Mouse (Mus musculus): ENCODE results near the gene Gm13119. TPM values are rescaled to one million over a fixed set of nuclear protein-coding genes. Genes with fewer than 3 reads are reported as not detected.
"Not testable (repeated sequence)": the region's sequence is repeated elsewhere in the genome, so short reads cannot be mapped to it uniquely, and the experiment has no call there.

The Gm13119 gene
- not detected for total RNA-seq (2021)
- long read RNA-seq, experiment 1 = 0 reads
- long read RNA-seq, experiment 2 = 0 reads

GRCm38 (mm10) chr4:144357642-144358041, at the start of gene Gm13119:
TSS of gene Gm13119 (plus strand) at chr4:144357942.
- not testable (repeated sequence) for H3K4me3 ChIP-seq; H3K27ac ChIP-seq; DNase-seq (ENCODE audit: low spot score in 2 of 2)

GRCm38 (mm10) chr4:144312666-144313460, 44.9 kb upstream of the Gm13119 start:
- not testable (repeated sequence) for H3K27ac ChIP-seq; H3K4me3 ChIP-seq; DNase-seq (ENCODE audit: low spot score in 2 of 2)

- not testable (repeated sequence) for DNase-seq (ENCODE audit: low spot score in 2 of 2); H3K4me3 ChIP-seq; H3K27ac ChIP-seq
These were observed 27.8 kb upstream of the Gm13119 start, which contains the start of gene Gm13128 for GRCm38 (mm10) chr4:144329949-144330348. TSS of gene Gm13128 (plus strand) at chr4:144330249.

DNA sequence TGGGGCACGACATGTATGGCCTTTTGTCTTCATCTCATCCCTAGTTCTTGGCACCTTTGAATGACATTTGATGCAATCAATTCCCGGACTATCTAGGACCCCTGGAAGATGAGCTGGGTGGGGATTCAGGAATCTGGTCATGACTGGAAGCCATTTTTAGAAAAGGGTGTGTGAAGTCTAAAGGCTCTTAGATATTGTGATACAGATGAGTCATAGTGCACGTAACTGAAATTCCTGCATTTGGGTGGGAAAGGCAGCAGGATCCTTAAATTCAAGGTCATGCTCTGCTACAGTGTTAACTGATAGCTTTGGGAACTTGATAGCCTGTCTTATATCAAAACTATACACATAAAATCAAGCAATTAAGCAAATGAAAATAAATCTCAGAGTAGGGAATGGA, 21.9 kb upstream of the Gm13119 start:
- H3K4me3 ChIP-seq; DNase-seq (ENCODE audit: low spot score in 2 of 2); H3K27ac ChIP-seq: not testable (repeated sequence)

DNA sequence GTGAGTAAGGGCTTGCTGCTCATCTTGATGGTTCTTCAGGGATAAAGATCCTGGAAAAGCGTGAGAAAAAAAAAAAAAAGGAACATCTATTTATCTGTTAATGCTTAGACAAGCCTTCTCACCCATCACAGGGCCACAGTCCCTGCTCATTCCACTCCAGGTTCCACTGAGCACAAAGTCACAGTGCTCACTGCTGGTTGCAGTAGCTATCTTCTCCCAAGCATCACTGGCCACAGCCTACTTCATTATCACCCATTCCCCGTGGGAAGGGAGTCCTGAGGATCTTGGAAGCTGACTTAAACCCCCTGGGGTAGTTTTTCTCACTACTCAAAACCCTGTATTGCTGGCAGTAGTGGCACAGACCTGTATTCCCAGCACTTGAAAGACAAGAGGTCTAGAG, 20.2 kb downstream of the Gm13119 start, which contains the start of gene Pramef20:
Pramef20 (minus strand) TSS at position 23 of the 400 bp plus-strand sequence.
- no peak for TF ChIP-seq CTCF (conservative IDR thresholded peaks at IDR 0.05)

GRCm38 (mm10) chr4:144396316-144396715, 38.6 kb downstream of the Gm13119 start:
- Histone ChIP-seq H3K4me3 (no peak overlapping the region), H3K27ac (no peak overlapping the region)
- TF ChIP-seq CTCF (conservative IDR thresholded peaks at IDR 0.05) = no peak
- DNase-seq (ENCODE audit: low spot score in 2 of 2) = no peak

More for the DNA sequence above, 20.2 kb downstream of the Gm13119 start, which contains the start of gene Pramef20:
- H3K27ac ChIP-seq = no peak within 1 kb of the TSS
- no peak for DNase-seq (ENCODE audit: low spot score in 2 of 2)
- H3K4me3 ChIP-seq = no peak within 1 kb of the TSS

DNA sequence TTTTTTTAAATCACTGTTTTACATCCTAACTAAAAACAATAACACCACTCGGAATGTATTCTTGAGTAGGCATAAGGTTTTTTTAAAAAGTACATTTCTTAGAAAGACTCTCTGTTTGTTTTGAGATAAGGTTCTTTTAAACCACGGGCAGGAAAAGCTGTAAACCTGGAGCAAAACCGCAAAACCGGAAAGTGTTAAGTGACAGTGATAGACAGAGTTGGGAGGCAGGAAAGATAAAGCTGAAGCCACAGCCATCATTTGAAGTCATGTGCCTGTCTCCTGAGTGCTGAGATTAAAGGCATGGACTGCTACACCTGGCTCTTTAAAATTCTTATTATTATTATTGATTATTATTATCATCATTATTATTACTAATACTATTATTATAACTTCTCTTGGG, 45.0 kb downstream of the Gm13119 start:
- TF ChIP-seq CTCF (conservative IDR thresholded peaks at IDR 0.05) = no peak

DNA sequence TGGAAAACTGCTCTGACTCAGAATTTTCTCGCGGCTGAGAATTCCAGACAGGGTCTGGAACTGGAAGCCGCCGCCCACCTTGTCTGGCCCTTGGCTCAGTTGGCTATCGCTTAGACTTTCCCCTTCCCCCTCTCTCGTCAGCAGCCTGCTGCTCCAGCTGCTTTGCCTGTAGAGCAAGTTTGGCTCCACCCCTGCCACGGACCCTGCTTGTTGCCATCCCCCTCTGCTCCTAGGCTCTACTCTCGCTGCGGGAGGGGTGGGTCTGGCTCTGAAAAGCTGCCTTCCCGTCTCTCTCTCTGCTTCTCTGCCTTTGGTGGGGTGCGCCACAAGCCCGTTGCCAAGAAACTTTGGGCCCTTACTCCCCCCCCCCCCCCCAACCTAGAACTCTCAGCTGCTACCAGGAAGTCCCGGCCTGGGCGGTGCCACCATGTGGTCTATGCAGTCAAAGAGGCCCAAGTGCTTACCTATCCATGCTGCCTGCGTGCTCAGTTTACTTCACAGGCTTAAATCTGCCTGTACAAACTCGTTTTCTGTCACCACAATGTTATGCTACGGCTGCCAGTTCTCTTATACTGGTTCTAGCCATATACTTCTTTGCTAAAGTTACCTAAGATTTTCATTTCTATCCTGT, 46.8 kb downstream of the Gm13119 start:
- no peak for TF ChIP-seq CTCF (conservative IDR thresholded peaks at IDR 0.05)
- no peak for DNase-seq (ENCODE audit: low spot score in 2 of 2)
- no peak overlapping the region for H3K27ac ChIP-seq
- H3K4me3 ChIP-seq = no peak overlapping the region

More for the DNA sequence above, 45.0 kb downstream of the Gm13119 start:
- H3K27ac ChIP-seq = no peak overlapping the region
- no peak for DNase-seq (ENCODE audit: low spot score in 2 of 2)
- H3K4me3 ChIP-seq = no peak overlapping the region

- no peak for TF ChIP-seq CTCF (conservative IDR thresholded peaks at IDR 0.05)
- H3K27ac ChIP-seq = no peak overlapping the region
- DNase-seq (ENCODE audit: low spot score in 2 of 2) = no peak
- no peak overlapping the region for H3K4me3 ChIP-seq
These were observed 48.5 kb downstream of the Gm13119 start for GRCm38 (mm10) chr4:144406261-144406660.

GRCm38 (mm10) chr4:144408290-144408689, 50.5 kb downstream of the Gm13119 start, which contains the start of gene Pramef12:
TSS of gene Pramef12 (minus strand) at chr4:144408464.
- no peak within 1 kb of the TSS for H3K4me3 ChIP-seq
- no peak for DNase-seq (ENCODE audit: low spot score in 2 of 2)
- no peak for TF ChIP-seq CTCF (conservative IDR thresholded peaks at IDR 0.05)
- H3K27ac ChIP-seq = no peak within 1 kb of the TSS

Other genes with a start within 250 kb of the Gm13119 start
- not detected for gene Oog3, start 195.3 kb upstream of the Gm13119 start, total RNA-seq (2021)
- gene Oog2, start 167.2 kb upstream of the Gm13119 start, total RNA-seq (2021) = not detected
- not detected for gene C87977, start 144.6 kb upstream of the Gm13119 start, total RNA-seq (2021)
- not detected for gene Pramel5, start 77.5 kb upstream of the Gm13119 start, total RNA-seq (2021)
- not detected for gene Gm13128, start 27.7 kb upstream of the Gm13119 start, total RNA-seq (2021)
- not detected for gene Pramef20, start 20.0 kb downstream of the Gm13119 start, total RNA-seq (2021)
- not detected for gene Pramef12, start 50.5 kb downstream of the Gm13119 start, total RNA-seq (2021)
- gene 1700012P22Rik, start 80.8 kb downstream of the Gm13119 start, total RNA-seq (2021) = not detected
- gene Gm9944, start 95.4 kb downstream of the Gm13119 start, total RNA-seq (2021) = not detected
- not detected for gene Aadacl3, start 105.8 kb downstream of the Gm13119 start, total RNA-seq (2021)
- not detected for gene 9430007A20Rik, start 161.9 kb downstream of the Gm13119 start, total RNA-seq (2021)
- not detected for gene Gm13124, start 207.2 kb downstream of the Gm13119 start, total RNA-seq (2021)